Comparison of ENCODE assay signal across 8 mouse cellular contexts in genomic region chr7:128529126-128529525, GRCm38 (mm10). TPM values are rescaled to one million over a fixed set of nuclear protein-coding genes. Genes with fewer than 3 reads are reported as not detected.
A peak's percentile ranks its signal among the peaks of the same experiment; 100 is the strongest.
DNase-seq lines count a peak whose midpoint lies in the region; ATAC-seq and TF ChIP-seq lines count a peak whose summit lies in the region.

No protein-coding gene starts in this region.

- WGBS in liver, embryonic 13.5 days (ENCODE audit: insufficient replicate concordance): 44% methylated on average over 6 of the region's 6 CpGs
- 42% methylated on average over 6 of the region's 6 CpGs for WGBS in liver, embryonic 12.5 days (ENCODE audit: insufficient replicate concordance)
- whole genome bisulfite sequencing in hindbrain, postnatal 0 days: 56% methylated on average over 6 of the region's 6 CpGs
- whole genome bisulfite sequencing in olfactory bulb, adult 2 months: 72% methylated on average over 6 of the region's 6 CpGs

- H3K4me2 ChIP-seq in liver, embryonic 13.5 days: no peak overlapping the region; the same call in 1 of the 2 replicates
- no peak overlapping the region for H3K4me2 ChIP-seq in liver, embryonic 12.5 days
- H3K4me2 ChIP-seq in hindbrain, postnatal 0 days (ENCODE audit: low read depth, low read length): no peak overlapping the region

- H3K9me3 ChIP-seq in liver, embryonic 13.5 days (replicated peaks): no peaks in the 10 kb centered on the region
- no peaks in the 10 kb centered on the region for H3K9me3 ChIP-seq in liver, embryonic 12.5 days (replicated peaks)
- no peaks in the 10 kb centered on the region for H3K9me3 ChIP-seq in hindbrain, postnatal 0 days (ENCODE audit: low read length)

- H3K36me3 ChIP-seq in liver, embryonic 13.5 days: no peaks in the 10 kb centered on the region
- no peaks in the 10 kb centered on the region for H3K36me3 ChIP-seq in liver, embryonic 12.5 days
- no peaks in the 10 kb centered on the region for H3K36me3 ChIP-seq in hindbrain, postnatal 0 days (ENCODE audit: insufficient read depth, low read length)

- H3K4me3 ChIP-seq in liver, embryonic 13.5 days (replicated peaks): no peak overlapping the region
- H3K4me3 ChIP-seq in liver, embryonic 12.5 days: no peak overlapping the region
- H3K4me3 ChIP-seq in hindbrain, postnatal 0 days (ENCODE audit: low read length): no peak overlapping the region
- no peak overlapping the region for H3K4me3 ChIP-seq in olfactory bulb, adult 2 months (ENCODE audit: insufficient read depth, low read depth, low read length)

- intact Hi-C loops in left cerebral cortex, postnatal 25 days (cut with DNase I): no loop called here

- no peak for TF ChIP-seq POLR2A in olfactory bulb, adult 2 months (IDR thresholded peaks at IDR 0.05; ENCODE audit: insufficient read depth, low read depth, low read length)

- H3K27ac ChIP-seq in liver, embryonic 13.5 days: no peak overlapping the region; the same call in 1 of the 2 replicates
- H3K27ac ChIP-seq in liver, embryonic 12.5 days: no peak overlapping the region
- peak overlapping the region; percentile 66 for H3K27ac ChIP-seq in hindbrain, postnatal 0 days
- peak overlapping the region; percentile 97 for H3K27ac ChIP-seq in olfactory bulb, adult 2 months (ENCODE audit: insufficient read depth, low read depth, low read length)

- H3K9ac ChIP-seq in liver, embryonic 13.5 days: 0 out of 2 replicates have a peak overlapping the region, but pooled peaks have one; percentile 26
- no peak overlapping the region for H3K9ac ChIP-seq in liver, embryonic 12.5 days
- H3K9ac ChIP-seq in hindbrain, postnatal 0 days (replicated peaks; ENCODE audit: low read length): 0 out of 2 replicates have a peak overlapping the region, but pooled peaks have one; percentile 13

- DNase-seq in cerebellum, adult 9-11 months: peak; percentile 21
- no peak for DNase-seq in cerebellum, postnatal 36 days
- no peak for DNase-seq in liver, embryonic 13.5 days
- DNase-seq in hindbrain, postnatal 0 days (ENCODE audit: low spot score): no peak
- DNase-seq in left cerebral cortex, postnatal 25 days (ENCODE audit: low spot score in 2 of 2): no peak

- H3K4me1 ChIP-seq in liver, embryonic 13.5 days (replicated peaks): peaks cover 74% of the 10 kb centered on the region
- H3K4me1 ChIP-seq in liver, embryonic 12.5 days: peaks cover 90% of the 10 kb centered on the region
- peaks cover 28% of the 10 kb centered on the region for H3K4me1 ChIP-seq in hindbrain, postnatal 0 days (ENCODE audit: insufficient read depth, low read length)
- H3K4me1 ChIP-seq in olfactory bulb, adult 2 months (ENCODE audit: control insufficient read depth, insufficient read depth, low read length): peaks cover 42% of the 10 kb centered on the region

- ATAC-seq in liver, embryonic 13.5 days (ENCODE audit: low read depth): 0 out of 2 replicates have a peak, but pooled peaks have one; percentile 27
- no peak for ATAC-seq in liver, embryonic 12.5 days
- ATAC-seq in hindbrain, postnatal 0 days: no peak
- no peak for ATAC-seq in CD4-positive, CD25-positive, alpha-beta regulatory T cell, adult 4 months

- no peak for TF ChIP-seq CTCF in hindbrain, postnatal 0 days (IDR thresholded peaks at IDR 0.05; ENCODE audit: low read depth)
- TF ChIP-seq CTCF in olfactory bulb, adult 2 months (IDR thresholded peaks at IDR 0.05; ENCODE audit: insufficient read depth, low read depth, low read length): no peak

- no peaks in the 10 kb centered on the region for H3K27me3 ChIP-seq in liver, embryonic 13.5 days
- H3K27me3 ChIP-seq in liver, embryonic 12.5 days (replicated peaks): no peaks in the 10 kb centered on the region
- no peaks in the 10 kb centered on the region for H3K27me3 ChIP-seq in hindbrain, postnatal 0 days (ENCODE audit: insufficient read depth, low read length)

RNA-seq across cellular contexts. Expression of gene Bag3, which starts 5.7 kb away (rescaled TPM):
- 3.3 and 3.9 TPM in 2 replicates for polyA plus RNA-seq in liver, embryonic 13.5 days (2015; fragmentation: Nextera tagmentation; extraction: Ambion mirVana)
- 5.5 TPM in 2 replicates for polyA plus RNA-seq in liver, embryonic 12.5 days (2016; fragmentation: Nextera tagmentation; extraction: Ambion mirVana)
- 4.5 and 6.7 TPM in 2 replicates for total RNA-seq in hindbrain, postnatal 0 days (2014; rRNA removed)
- polyA plus RNA-seq in hindbrain, postnatal 0 days (2015; fragmentation: Nextera tagmentation; extraction: Ambion mirVana): 4.7 and 5.2 TPM in 2 replicates
- not detected in 2 replicates for polyA plus RNA-seq in olfactory bulb, adult 2 months (2012; ENCODE audit: insufficient read depth, insufficient read length, low replicate concordance, missing spikeins)
- polyA plus RNA-seq in CD4-positive, CD25-positive, alpha-beta regulatory T cell, adult 4 months (2017; shearing (Covaris generic)): 10 to 100 TPM in 1 of 2 experiments, 1 to 10 TPM in 1; 9.6 to 11.5 TPM
- 1 to 10 TPM; 6.4 to 7.5 TPM for total RNA-seq in left cerebral cortex, postnatal 25 days (2021)

Comparison
In these comparisons a context has a peak if more than half of its experiments do, and no peak if none do; other contexts are left out.
1. H3K27ac ChIP-seq: peak in hindbrain, postnatal 0 days (single experiment) and olfactory bulb, adult 2 months (single experiment); none in liver, embryonic 13.5 days (single experiment) and liver, embryonic 12.5 days (single experiment).